Mouse (Mus musculus) B cell, adult 2 months (primary cell): Measurements from ENCODE around the gene Rprd2.
"Not testable (repeated sequence)": the region's sequence is repeated elsewhere in the genome, so short reads cannot be mapped to it uniquely, and the experiment has no call there.

Experiments used
- DNase-seq, 2 experiments: peaks; one replicate each; pipeline ENCODE4 v3.0.0; 2022

Gene Rprd2

DNA sequence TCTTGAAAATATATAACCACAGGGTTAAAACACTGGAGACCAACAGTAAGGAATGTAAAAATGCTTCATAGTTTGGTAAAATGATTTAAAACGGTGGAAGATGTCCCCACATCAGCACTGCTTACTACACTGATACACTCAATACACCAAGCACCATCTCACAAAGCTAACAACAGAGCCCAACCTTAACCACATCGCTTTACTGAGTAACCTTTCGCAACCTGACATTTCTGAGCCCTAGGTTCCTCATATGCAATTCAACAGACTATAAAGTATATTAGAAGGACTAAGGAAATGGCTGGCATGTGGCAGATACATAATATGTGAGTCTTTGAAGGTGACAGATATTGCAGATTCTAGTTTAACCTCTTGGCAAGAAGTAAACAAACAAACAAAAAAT, 2.0 kb downstream of the Rprd2 start:
- no peak for DNase-seq

DNA sequence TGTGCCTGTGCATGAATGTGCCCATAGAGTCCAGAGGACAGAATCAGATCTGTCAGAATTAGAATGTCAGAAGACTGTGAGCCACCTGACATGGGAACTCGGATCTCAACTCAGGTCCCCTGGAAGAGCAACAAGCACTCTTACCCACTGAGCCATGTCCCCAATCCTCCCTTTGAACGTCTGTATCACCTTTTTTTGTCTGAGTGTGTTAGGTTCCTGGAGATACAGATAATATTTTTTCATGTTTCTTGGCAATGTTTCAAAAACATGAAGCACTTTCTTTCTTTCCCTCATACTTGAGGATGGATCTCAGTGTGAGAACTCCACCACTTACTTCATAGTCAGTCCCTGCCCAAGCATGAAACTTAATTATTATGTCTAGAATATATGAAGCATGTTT, 10.3 kb downstream of the Rprd2 start:
- no peak for DNase-seq

DNA sequence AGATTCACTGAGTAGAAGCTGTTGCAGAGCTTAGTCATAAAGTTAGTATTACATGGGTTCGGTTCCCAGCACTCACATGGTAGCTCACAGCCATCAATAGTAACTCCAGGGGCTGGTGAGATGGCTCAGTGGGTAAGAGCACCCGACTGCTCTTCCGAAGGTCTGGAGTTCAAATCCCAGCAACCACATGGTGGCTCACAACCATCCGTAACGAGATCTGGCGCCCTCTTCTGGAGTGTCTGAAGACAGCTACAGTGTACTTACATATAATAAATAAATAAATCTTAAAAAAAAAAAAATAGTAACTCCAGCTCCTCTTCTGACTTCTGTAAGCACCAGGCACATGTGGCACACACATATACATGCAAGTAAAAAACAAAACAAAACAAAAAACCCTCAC, 11.0 kb downstream of the Rprd2 start:
- not testable (repeated sequence) for DNase-seq

DNA sequence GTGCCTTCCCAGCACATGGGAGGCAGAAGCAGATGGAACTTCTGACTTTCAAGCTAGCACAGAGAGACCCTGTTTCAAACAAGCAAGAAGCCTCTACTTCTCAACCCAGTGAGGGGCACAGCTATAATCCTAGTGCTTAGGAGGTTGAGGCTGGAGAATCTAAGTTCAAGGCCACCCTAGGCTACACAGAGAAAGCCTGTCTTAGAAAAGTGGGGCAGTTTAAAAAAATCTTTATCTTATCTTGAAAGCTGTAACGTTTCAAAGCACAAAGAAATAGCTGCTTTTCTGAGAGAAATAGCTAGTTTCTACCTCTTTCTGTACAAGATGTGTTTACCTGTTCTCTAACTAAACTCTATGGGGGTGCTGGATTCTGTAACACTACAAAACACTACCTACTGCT, 12.0 kb downstream of the Rprd2 start:
- DNase-seq: no peak

DNA sequence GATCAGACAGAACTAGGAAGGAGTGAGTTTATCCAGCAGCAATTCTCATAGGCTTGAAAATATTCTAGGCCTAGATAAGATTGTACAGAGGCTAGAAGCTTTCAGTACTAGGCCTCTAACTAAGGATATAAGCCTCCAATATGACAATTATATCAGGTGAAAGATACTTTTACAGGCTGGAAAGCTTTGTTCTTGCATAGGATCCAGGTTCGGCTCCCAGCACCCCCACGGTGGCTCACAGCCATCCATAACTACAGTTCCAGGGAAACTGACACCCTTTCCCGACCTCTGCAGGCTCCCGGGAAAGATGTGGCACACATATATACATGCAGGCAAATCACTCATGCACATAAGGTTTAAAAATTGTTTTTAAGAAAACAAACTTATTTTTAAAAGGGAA, 14.8 kb downstream of the Rprd2 start:
- DNase-seq: no peak

DNA sequence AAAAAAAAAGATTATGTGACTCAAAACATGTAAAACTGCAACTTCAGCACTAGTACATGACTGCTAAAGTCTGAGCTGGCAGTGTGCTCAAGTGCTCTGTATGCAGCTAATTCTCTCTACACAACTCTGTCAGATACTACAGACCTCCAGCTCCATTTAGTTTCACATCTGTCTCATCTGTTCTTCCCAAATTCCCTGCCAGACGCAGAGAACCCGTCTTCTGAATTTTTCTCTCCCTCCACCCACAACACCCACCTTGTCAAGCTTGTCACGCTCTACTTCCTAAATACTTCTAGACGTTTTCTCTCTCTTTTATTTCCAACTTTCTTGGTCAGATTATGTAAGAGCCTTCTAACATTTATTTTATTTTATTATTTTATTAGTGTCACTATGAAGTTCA, 19.9 kb downstream of the Rprd2 start:
- DNase-seq: no peak

DNA sequence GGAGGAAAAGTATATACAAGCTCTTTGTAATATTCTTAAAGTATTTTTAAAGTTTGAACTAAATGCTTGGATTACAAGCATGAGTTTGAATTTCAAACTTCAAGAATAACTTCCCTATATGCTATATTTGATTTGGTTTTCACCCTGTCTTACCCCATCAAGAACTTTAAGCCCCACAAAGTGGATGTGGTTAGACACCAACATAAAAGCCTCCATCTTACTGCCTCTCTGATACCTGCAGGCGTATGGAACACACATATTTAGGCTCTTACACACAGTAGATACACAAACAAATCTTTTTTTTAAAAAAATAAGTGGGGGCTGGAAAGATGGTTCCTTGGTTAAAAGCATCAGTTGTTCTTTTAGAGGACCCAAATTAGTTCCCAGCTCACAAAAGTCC, 24.4 kb downstream of the Rprd2 start:
- DNase-seq: no peak

DNA sequence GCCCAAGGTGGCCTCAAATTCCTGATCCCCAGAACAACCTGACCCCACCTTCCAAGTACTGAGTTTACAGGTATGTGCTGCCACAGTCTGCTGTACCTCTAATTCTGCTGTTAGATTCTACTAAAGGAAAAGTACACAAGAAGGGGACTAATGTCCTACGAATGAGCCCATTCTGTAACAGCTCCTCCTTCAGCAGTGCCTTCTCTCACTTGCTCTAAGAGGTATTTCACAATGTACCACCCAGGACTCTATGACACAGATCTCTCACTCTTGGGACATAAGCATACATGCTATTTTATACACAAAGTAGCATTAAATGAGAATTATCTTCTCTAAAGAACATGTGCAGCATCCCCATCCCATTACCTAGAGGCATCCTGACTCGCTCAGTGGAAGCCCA, 25.0 kb downstream of the Rprd2 start:
- DNase-seq: no peak

DNA sequence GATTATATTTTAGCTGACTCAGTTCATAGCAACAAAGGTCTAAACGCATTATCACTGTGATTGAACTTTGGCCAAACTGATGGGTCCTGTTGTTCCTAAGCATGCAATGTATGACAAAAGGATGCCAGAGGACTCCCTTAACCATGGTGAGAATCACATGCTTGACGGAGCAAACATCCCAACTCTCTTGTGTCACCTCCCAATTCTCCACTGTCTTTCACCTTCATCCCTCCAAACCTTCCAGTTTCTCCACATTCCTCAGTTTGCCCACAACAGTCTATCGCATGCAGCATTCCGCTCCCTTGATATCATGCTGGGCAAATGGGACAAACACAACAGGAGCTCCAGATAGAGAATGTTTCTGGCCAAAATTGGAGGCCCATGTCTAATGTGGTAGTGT, 33.2 kb downstream of the Rprd2 start:
- no peak for DNase-seq

DNA sequence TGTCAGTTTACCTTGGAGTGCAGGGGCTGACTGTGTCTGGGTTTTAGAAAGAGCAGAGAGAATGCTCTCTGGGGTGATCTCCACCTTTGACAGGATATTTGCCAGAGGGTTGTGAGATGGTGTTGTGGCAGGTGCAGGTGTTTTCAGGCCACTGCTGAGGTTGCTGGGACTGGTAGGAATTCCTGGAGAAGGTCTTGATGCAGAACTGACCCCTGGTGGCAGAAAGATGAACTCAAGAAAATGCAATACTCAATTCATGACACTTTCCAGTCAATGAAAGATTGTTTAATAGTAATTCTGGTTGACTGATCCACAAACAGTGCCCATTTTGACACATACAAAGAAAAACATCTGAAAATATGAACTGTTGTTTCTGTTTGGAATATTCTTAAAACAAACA, 46.7 kb downstream of the Rprd2 start:
- peak; percentile 48 to 55 for DNase-seq

DNA sequence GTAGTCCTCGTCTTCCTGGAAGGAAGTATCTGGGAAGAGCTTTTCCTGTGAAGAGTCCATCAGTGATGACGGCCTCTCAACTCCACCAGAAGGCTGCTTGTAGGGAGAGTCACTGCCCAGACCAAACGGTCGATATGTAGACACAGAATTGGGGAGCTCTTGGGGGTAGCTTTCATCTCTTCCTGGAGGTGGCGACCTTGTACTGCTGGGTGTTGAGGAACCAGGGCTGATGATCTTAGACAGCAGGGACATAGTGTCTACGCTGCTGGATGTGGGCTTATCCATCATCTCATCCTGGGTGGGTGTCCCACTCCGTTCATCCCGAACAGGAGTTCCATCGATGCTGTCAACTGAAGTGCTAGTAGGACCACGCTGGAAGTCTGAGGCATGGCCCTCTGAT, 53.1 kb downstream of the Rprd2 start:
- DNase-seq: no peak

DNA sequence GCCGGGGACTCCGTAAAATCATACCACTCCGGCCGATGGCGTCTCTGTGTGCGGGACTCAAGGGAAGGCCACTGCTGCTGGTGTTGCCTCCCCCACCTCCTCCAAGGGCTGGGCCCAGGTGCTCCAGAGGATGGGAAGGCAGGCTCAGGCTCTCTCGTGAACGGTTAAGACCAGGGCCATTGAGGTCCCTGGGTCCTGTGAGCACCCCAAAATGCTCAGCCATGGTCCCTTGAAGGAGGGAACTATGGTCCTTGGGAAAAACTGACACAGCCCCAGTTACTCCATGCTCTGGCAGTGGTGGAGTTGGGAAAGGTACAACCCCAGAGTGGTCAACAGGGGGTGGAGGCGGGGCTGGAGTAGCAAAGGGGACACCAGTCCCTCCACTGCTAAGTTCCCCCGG, 54.9 kb downstream of the Rprd2 start:
- DNase-seq: no peak

DNA sequence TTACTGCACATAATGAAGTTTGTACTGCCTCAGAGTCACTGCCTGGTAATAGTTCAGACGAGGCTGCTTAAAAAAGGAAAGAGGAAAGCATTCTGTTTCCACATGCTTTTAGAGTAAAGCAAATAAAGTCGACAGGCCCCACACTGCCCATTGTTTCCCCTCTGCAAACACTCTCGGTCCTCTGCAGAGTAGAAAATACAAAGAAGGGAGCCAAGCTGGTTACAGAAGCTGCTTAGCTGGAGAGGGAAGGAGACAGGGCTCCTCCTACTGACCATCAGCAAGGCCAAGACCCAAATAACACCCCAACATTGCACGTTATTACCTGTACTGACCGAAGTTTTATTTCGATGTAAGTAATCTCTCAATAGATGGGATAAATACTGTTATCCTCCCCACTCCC, 55.7 kb downstream of the Rprd2 start:
- no peak for DNase-seq

DNA sequence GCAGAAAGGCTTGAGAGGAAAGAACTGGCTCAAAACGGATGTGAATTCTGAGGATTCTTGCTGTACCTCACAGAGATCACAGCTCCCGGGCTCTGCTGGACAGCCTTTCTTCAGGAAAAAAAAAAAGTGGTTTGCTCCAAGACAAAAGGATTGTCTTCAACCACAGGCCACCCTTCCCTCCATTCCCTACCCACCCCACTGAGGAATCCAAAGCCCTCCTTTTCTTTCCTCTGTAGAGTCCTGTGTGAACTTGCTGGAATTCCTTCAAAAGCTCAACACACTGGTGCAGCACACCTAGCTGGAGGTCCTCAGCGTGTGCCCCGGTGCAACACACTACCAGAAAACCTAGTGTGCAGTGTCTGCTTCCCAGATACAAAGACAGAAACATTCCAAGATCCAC, 56.9 kb downstream of the Rprd2 start:
- DNase-seq: no peak

DNA sequence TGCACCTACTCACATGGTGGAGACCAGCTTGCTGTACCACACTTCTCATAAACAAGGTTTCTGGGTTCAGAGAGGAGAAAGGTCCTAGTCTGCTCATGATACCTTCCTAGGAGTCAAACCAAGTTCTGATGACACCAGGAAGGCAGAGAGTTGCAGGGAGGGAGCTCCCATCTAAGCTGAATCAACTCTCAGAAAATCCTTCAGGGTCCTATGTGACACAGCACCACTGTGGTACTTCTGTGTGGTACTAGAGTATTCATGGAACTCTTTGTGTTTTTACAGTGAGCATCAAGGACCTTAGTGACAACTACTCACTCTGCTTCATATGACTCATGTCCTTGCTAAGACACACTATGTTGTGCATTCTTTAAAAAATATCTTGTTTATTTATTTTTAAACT, 58.0 kb downstream of the Rprd2 start:
- no peak for DNase-seq

DNA sequence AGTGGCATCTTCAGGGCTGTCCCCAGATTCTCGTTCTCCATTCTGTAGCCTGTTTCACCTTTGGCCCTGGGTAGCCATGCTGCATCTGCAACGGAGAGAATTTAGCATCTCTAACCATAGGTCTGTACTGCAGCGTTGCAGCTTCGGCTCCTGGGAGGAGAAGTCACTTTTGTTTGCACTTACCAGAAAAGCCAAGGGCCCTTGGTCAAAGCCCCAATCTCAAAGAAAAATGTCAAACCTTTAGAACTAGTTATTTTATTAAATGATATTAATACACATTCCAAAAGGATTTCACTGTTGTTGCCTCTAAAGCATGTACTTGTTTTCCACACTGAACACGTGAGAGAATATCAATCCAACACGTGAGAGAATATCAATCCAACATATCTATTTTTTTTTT, 58.6 kb downstream of the Rprd2 start, which contains the start of gene Tars2:
TSS of gene Tars2 (minus strand) at position 101 of the 400 bp plus-strand sequence.
- no peak for DNase-seq

DNA sequence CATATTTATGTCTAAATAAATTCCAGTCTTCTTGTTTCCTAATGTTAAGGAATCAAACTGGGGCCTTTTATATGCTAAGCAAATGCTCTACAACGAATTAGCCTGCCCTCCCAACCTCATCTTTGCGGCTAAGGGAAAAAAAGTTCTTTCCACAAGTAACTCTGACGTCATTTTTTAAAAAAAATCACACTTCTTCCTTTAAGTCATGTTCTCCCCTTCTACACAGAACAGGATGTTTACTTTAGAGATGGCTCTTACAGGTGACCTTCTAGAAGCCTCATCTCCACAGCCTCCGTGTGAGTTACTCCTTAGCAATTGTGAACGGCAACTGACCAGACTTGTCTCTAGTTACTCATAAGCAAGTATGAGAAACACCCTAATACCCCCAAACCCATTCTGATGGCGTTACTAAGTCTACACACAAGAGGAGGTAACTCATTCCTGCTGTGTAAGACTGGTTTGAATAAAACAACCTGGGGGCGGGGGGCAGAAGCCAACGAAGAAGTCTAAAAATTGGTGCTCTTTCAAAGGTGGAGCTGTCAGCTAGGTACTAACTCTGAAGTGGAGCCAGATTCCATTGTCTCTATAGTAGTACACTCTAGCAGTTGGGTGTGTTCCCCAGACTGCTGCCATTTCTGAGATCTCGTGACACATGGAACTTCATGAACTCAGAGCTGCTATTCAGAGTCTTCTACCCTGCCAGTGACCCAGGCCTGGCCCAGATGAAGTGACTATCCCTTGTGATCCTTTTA, 60.0 kb downstream of the Rprd2 start:
- DNase-seq: no peak

DNA sequence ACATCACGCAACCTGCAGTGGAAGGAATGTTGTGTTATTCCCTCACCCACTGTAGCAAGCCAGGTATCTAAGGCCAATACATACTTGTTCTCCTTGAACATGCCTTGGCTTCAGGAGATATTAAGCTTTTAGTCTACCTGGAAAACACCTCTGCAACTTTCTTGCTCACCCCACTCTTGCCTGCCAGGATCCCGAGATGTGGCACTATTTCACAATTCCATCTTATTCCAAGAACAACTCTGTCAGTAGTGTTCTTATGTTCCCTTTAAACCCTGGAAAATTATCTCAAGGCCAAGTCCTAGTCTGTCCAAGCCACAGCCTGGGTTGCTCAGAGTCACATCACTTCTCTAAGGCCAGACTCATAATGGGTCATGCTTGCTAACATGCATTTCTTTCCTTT, 61.9 kb downstream of the Rprd2 start:
- no peak for DNase-seq

DNA sequence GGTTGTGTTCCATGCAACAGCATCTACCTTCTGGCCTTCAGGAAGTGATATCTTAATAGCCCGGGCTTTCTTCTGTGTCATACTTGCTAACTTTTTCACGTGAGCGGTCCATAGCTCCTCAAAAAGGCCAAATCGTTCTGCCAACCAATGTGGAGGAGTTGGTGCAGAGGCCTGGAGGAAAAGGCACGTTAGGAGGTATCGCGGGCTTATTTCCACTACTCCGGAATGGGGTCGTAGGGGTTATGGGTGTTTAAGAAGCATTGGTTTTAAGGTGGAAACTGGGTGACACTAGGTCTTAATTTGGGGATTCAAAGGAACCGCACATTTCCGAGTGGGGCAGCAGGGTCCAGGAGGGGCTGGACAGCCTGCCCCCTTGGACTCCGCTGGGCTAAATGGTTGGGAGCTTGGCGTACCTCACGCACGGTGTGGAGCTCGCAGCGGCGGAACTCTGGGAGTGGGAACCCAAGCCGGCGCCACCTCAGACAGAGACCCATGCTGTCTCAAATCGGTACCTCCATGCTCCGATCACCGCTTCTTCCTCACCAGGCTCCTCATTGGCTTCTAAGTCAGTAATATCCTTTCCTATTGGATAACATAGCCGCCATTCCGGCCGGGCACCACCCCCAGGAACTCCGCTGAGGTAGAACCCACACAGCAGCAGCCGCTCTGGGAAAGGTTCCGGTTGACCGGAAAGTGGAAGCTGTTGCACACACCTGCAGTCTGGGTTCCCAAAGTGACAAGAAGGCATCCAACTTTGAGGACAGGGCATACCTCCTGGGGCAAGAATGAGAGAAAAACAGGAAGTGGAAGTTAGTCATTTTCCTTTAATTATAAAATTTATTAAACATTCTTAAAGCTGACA, 64.1 kb downstream of the Rprd2 start:
- peak; percentile 85 to 86 for DNase-seq

DNA sequence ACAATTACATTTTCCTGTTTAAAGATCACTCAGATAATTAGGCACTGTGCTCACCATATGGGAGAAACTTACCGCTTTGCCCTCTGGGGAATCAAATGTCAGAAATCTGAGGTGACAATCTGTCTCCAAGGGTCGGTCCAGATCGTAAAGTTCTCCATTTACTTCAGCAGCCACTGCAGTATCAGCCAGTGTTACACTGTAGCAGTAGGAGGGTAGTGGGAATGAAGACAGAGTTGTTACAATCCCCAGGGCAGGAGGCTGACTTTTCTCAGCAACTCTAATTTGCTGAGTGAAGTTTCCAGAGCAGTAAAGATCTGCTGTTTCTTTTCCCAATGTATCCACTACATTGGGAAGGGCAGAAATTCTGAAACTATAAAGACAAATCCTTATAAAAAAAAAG, 65.7 kb downstream of the Rprd2 start:
- no peak for DNase-seq

DNA sequence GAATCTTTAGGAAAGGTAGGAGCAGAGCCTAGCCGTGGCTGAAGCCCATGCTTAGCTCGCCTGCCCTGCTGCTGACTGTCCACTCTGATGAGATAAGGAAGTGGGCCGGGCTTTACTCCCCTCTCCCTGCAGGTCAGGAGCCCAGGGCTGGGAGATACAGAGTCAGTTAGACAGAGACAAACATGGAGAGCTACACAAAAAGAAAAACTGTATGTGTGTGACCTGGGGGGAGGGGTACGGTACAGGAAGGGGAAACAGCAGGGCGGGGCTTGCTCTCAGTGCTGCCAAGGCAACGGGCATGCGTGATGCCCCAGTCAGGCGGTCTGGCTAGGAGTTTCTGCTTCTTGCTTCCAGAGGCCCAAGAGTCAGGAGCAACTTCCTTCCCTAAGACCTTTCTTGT, 78.3 kb downstream of the Rprd2 start:
- no peak for DNase-seq

DNA sequence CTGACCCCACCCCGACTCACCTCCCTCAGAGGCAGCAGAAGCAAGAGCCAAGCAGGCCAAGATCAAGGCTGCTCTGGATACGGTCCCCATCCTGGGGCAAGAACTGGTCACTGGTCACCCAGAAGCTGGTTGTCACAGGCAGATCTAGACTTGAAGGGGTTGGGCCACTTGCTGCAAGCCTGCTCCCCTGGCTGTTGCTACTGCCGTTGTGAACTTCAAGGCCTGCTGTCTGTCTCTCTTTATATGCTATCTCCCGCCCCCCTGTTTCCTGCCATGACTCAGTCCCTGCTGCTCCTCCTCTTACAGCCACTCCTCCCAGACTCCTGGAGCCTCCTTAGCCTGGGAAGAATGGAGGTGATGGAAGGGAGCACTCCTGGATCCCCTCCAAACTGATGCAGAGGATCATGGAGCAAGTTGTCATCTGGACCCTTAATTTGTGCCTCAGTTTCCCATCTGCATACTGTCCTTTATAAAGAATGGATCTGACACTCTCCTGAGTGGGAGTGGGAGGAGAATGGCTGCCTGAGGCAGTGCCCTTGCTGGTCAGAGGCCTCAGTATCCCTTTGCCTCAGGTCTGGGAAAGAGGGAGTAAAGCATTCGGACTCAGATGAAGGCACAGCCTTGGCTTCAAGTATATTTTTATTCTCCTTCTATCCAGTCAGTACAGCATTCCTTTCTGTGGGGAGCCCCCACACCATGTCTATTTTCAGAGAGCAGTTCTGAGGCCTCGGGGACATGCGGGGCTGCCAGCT, 79.1 kb downstream of the Rprd2 start, which contains the start of gene Ecm1:
TSS of gene Ecm1 (minus strand) at position 217 of the 752 bp plus-strand sequence.
- no peak for DNase-seq

DNA sequence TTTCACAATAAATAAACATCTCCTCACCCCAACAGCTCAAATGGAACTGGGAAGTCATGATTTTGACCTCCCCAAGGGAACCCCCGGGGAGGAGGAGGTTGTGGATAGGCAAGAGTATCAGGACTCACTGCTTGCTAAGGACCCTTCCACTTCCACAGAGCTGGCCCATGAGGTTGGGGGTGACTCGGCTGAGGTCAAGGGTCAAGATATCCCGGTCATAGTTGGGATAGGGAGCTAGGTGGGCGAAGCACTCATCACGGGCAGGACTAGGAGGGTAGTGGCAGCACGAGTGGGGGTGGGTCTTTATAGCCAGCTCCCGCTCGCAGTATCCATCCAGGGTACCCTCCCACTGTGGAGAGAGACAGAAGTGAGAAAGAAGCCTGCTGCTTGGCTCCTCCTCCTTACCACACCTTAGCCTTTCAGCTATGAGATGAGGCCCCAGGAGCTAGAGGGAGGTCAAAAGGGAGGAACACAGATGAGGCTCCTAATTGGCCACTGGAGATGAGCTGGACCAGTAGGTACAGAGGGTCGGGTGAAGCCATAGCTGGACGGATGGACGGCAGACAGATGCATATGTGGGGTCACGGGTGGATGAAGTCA, 83.5 kb downstream of the Rprd2 start:
- DNase-seq: no peak
